Mouse (Mus musculus) midbrain, embryonic 14.5 days (tissue): ENCODE results near the gene Vrk1. TPM values are rescaled to one million over a fixed set of nuclear protein-coding genes. Genes with fewer than 3 reads are reported as not detected.

Experiments
- ATAC-seq: fragments of 200-750 bp; cut with Nextera tagmentation; 2 replicates; pipeline ENCODE4 v1.8.0; 2017; ENCODE audit warnings: moderate number of reproducible peaks, moderate library complexity; ENCODE audit not compliant: low FRiP score, low TSS enrichment
- DNase-seq: peaks from one replicate; pipeline ENCODE4 v3.0.0-alpha.2; 2015
- H3K27ac ChIP-seq: fragments of 300-500 bp; sonication (generic); replicated peaks from 2 replicates; pipeline ENCODE4 v1.5.1; 2014; ENCODE audit warnings: mild to moderate bottlenecking, low read depth, low read length, moderate library complexity
- H3K27me3 ChIP-seq: fragments of 300-500 bp; sonication (generic); 2 replicates; pipeline ENCODE4 v1.6.1; 2014; ENCODE audit warnings: low read length, control low read depth, mixed read lengths; ENCODE audit not compliant: control insufficient read depth, insufficient read depth
- H3K36me3 ChIP-seq: fragments of 300-500 bp; sonication (generic); 2 replicates; pipeline ENCODE4 v1.6.1; 2014; ENCODE audit warnings: low read length, control low read depth; ENCODE audit not compliant: control insufficient read depth, insufficient read depth
- H3K4me1 ChIP-seq: fragments of 300-500 bp; sonication (generic); 2 replicates; pipeline ENCODE4 v1.6.1; 2014; ENCODE audit warnings: mild to moderate bottlenecking, antibody characterized with exemption, low read length, control low read depth; ENCODE audit not compliant: control insufficient read depth, insufficient read depth
- H3K4me2 ChIP-seq: fragments of 300-500 bp; sonication (generic); 2 replicates; pipeline ENCODE4 v1.6.1; 2014; ENCODE audit warnings: mild to moderate bottlenecking, low read length, moderate library complexity
- H3K4me3 ChIP-seq: fragments of 300-500 bp; sonication (generic); replicated peaks from 2 replicates; pipeline ENCODE4 v1.5.1; 2014; ENCODE audit warnings: low read depth, low read length
- H3K9ac ChIP-seq: fragments of 300-500 bp; sonication (generic); replicated peaks from 2 replicates; pipeline ENCODE4 v1.6.1; 2014; ENCODE audit warnings: mild to moderate bottlenecking, low read length, moderate library complexity
- H3K9me3 ChIP-seq: fragments of 300-500 bp; sonication (generic); 2 replicates; pipeline ENCODE4 v1.6.1; 2016; ENCODE audit warnings: low read length, control low read depth, mixed read lengths; ENCODE audit not compliant: control insufficient read depth
- WGBS: fragments of 180-500 bp; shearing (Covaris S2); extraction: QIAGEN DNeasy Blood & Tissue Kit; methylation state at CpG from one replicate; pipeline ENCODE4 v1.1.7; 2014; 5-methylcytosine and 5-hydroxymethylcytosine counted together
- polyA plus RNA-seq: library from polyadenylated mRNA; unstranded; fragments of >200 nt; fragmentation: Nextera tagmentation; extraction: Ambion mirVana; gene quantifications from 2 replicates; pipeline ENCODE4 v1.2.1, GENCODE M21; 2014

The Vrk1 gene
- polyA plus RNA-seq = 34.2 and 42.3 TPM in 2 replicates

GRCm38 (mm10) chr12:106010065-106010915 is at the start of gene Vrk1:
Vrk1 (plus strand) TSS chr12:106010228.
- peak within 1 kb of the TSS; percentile 91 for H3K4me2 ChIP-seq
- peak; percentile 99 for ATAC-seq
- no peaks in the 10 kb centered on the region for H3K9me3 ChIP-seq
- H3K9ac ChIP-seq = peak within 1 kb of the TSS; percentile 65
- peak within 1 kb of the TSS; percentile 81 for H3K4me3 ChIP-seq
- under 1% methylated on average over 72 of the region's 72 CpGs for WGBS
- no peak within 1 kb of the TSS; the same call in 1 of the 2 replicates for H3K27ac ChIP-seq
- H3K36me3 ChIP-seq = no peaks in the 10 kb centered on the region
- DNase-seq = peak; percentile 98
- H3K27me3 ChIP-seq = no peaks in the 10 kb centered on the region
- H3K4me1 ChIP-seq = no peaks in the 10 kb centered on the region

DNA sequence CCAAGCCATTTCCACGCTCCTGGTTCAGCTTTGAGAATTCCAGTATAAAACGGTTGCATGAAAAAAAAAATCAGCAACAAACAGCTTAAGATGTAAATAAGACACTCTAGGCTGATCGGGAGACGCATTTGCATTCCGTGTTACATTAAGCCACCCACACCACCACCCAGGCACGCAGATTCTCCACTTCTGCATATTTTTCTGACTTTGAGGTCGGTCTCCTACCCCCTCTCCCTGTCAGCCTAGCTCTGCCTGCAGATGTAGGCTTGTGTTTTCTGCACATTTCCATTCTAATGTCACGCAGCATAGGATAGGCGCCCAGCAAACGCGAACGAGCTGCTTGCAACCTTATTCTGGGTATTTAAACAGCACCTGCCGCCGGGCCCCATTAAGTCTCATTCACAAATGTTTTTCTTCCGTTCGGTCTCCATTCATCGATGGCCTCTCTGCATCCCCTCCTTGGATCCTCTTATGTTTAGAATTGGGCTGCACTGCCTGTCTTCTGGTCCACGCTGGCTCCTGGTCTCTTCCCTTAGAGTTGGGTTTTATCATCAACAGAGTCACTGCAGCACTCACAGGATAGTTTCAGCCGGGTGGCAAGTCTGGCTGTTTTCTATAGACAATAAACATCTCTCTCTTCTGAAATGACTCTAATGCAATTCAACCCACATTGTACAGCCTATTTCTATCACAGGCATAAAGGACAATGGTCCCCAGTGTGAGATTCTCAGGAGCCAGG is 49.3 kb upstream of the Vrk1 start:
- 3% methylated on average over 19 of the region's 19 CpGs for WGBS
- Histone ChIP-seq H3K9me3 (no peaks in the 10 kb centered on the region), H3K36me3 (no peaks in the 10 kb centered on the region), H3K27me3 (0 out of 2 replicates have a peak, but pooled peaks cover 4% of the 10 kb centered on the region), H3K4me2 (peak overlapping the region; percentile 42), H3K4me3 (no peak overlapping the region), H3K4me1 (peaks cover 27% of the 10 kb centered on the region), H3K27ac (peak overlapping the region; percentile 66), H3K9ac (peak overlapping the region; percentile 30)
- no peak for ATAC-seq
- peak; percentile 63 for DNase-seq

DNA sequence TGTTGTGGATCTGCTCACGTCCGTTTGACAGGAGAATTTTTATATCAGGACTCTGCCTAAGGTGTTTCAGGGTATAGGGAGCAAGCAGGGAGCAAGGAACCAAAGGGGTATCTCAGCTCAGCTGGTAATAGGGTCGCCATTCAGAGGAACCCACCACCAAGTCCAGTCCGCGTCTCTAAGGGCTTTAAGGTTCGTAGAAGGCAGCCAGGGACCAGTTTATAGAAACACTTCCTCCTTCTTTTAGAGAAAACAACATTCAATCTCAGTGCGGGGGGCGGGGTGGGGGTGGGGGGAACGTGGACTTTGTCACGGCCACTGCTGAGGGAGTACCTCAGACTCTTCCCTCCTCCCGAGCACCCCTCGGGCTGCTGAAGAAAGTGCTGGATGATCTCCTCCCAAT is 48.4 kb upstream of the Vrk1 start:
- peak overlapping the region; percentile 86 for H3K4me2 ChIP-seq
- 4% methylated on average over 12 of the region's 12 CpGs for WGBS
- 0 out of 2 replicates have a peak, but pooled peaks cover 4% of the 10 kb centered on the region for H3K27me3 ChIP-seq
- peaks cover 20% of the 10 kb centered on the region for H3K4me1 ChIP-seq
- ATAC-seq (no peak), DNase-seq (no peak)
- H3K9ac ChIP-seq = no peak overlapping the region; the same call in 1 of the 2 replicates
- H3K36me3 ChIP-seq = no peaks in the 10 kb centered on the region
- H3K4me3 ChIP-seq = no peak overlapping the region
- 0 out of 2 replicates have a peak overlapping the region, but pooled peaks have one; percentile 45 for H3K27ac ChIP-seq
- H3K9me3 ChIP-seq = no peaks in the 10 kb centered on the region

DNA sequence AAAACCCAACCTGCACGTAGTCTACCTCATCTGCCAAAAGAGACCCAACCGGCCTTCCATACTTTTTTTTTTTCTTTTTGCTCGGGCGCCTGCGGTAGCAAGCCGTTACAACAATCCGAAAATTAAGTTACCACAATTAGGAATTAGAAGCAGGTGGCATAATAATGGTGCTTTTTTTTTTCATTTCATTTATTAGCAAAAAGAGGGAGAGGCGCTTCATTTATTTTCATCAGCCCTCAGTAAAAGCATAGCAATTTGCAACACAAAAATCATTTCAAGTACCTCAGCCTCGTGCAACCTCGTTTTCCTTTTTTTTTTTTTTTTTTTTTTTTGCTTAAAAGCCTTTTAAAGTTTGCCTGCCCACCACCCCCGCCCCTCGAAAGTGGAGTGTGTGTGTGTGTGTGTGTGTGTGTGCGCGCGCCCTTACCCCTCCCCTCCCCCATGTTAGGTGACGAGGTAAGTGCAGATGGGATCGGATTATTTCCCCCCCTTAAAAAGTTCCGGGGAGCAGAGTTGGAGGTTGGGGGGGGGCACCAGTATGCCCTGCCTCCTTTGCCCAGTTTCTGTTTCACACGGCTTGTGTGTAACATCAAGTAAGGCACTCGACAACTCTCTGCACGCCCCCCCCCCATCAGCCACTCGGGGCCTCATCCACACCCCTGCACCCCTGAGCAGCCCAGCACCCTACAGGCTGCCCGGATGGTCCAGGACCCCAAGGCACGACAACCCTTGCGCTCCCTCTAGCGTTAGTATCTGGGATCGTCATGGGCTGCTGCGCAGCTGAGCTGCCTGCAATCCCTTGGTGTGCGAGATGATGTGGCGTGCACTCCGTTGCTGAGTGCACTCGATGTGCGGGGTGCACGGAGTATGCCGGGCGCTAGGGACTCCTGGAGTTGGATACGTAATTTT is 47.7 kb upstream of the Vrk1 start:
- under 1% methylated on average over 37 of the region's 37 CpGs for WGBS
- Histone ChIP-seq H3K36me3 (no peaks in the 10 kb centered on the region), H3K4me3 (peak overlapping the region; percentile 40), H3K27ac (peak overlapping the region; percentile 45; the same call in 1 of the 2 replicates), H3K4me1 (peaks cover 20% of the 10 kb centered on the region), H3K27me3 (0 out of 2 replicates have a peak, but pooled peaks cover 4% of the 10 kb centered on the region), H3K9ac (peak overlapping the region; percentile 49; the same call in 1 of the 2 replicates), H3K4me2 (peak overlapping the region; percentile 86), H3K9me3 (no peaks in the 10 kb centered on the region)
- ATAC-seq (peak; percentile 91), DNase-seq (peak; percentile 96)

DNA sequence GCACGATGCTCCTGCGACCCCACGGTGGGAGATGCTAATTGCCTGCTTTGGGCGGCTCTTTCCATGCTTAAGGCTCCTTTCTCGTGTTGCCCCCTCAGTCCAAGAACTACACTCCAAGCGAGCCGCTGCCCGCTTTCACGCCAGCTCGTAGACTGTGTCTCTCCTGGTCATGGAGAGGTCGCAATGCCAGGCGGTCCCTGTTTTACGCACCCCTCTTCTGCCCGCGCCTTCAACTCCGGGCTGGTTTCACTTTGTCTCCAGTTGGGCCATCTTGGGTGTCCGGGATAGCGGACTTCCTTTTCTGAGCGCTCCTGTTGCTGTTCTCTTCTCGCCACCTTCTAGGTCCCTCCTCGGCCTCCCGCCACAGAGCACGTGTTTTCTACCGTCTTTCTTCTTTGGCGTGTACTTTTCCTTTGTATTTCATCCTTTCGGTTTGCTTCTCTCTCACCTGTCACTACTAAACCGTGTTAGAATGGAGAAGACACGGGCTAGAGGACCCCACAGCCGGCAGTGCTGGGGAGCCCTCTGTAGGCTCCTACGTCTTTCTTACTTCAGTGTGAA is 46.9 kb upstream of the Vrk1 start:
- no peaks in the 10 kb centered on the region for H3K9me3 ChIP-seq
- peak overlapping the region; percentile 40 for H3K4me3 ChIP-seq
- H3K27me3 ChIP-seq = 0 out of 2 replicates have a peak, but pooled peaks cover 4% of the 10 kb centered on the region
- peaks cover 25% of the 10 kb centered on the region for H3K4me1 ChIP-seq
- peak overlapping the region; percentile 5; the same call in 1 of the 2 replicates for H3K27ac ChIP-seq
- WGBS = 4% methylated on average over 30 of the region's 30 CpGs
- no peaks in the 10 kb centered on the region for H3K36me3 ChIP-seq
- ATAC-seq = peak; percentile 35; the same call in 1 of the 2 replicates
- H3K4me2 ChIP-seq = peak overlapping the region; percentile 86
- H3K9ac ChIP-seq = peak overlapping the region; percentile 49; the same call in 1 of the 2 replicates
- no peak for DNase-seq

GRCm38 (mm10) chr12:105966887-105967637 is 43.0 kb upstream of the Vrk1 start:
- H3K36me3 ChIP-seq = no peaks in the 10 kb centered on the region
- no peak overlapping the region for H3K4me3 ChIP-seq
- H3K9me3 ChIP-seq = no peaks in the 10 kb centered on the region
- no peak overlapping the region for H3K4me2 ChIP-seq
- 0 out of 2 replicates have a peak, but pooled peaks cover 4% of the 10 kb centered on the region for H3K27me3 ChIP-seq
- WGBS = 48% methylated on average over 19 of the region's 19 CpGs
- no peak overlapping the region for H3K9ac ChIP-seq
- DNase-seq = no peak
- H3K4me1 ChIP-seq = peaks cover 11% of the 10 kb centered on the region
- no peak overlapping the region for H3K27ac ChIP-seq
- no peak for ATAC-seq

DNA sequence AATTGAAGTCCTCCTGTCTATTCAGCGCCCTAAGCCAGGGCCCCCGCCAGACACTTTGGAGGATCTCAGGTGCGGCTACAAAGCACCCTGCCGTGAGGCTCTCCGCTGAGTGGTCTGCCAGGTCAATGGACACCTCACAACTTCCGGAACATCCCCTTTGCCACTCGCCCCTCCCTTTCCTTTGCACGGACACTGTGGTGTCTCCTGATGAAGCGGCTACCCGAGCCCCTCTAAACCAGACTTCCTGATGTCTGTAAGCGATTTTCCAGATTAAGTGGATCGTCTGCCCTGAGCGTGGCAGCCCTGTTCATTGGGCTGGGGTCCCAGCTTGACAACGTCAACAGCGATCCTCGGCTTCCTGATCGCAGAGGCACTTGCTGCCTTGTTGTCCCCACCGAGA is 42.2 kb upstream of the Vrk1 start:
- Histone ChIP-seq H3K27ac (no peak overlapping the region), H3K9me3 (no peaks in the 10 kb centered on the region), H3K27me3 (0 out of 2 replicates have a peak, but pooled peaks cover 4% of the 10 kb centered on the region), H3K36me3 (no peaks in the 10 kb centered on the region), H3K4me2 (peak overlapping the region; percentile 42), H3K4me3 (no peak overlapping the region; the same call in 1 of the 2 replicates), H3K9ac (no peak overlapping the region; the same call in 1 of the 2 replicates), H3K4me1 (peaks cover 5% of the 10 kb centered on the region; the same call in 1 of the 2 replicates)
- ATAC-seq (no peak), DNase-seq (peak; percentile 39)
- WGBS = 9% methylated on average over 18 of the region's 18 CpGs
